Mouse (Mus musculus) hindbrain, embryonic 13.5 days (tissue): ENCODE results near the gene L2hgdh. TPM values are rescaled to one million over a fixed set of nuclear protein-coding genes. Genes with fewer than 3 reads are reported as not detected.

Source experiments
- ATAC-seq: fragments of 200-750 bp; cut with Nextera tagmentation; 2 replicates; pipeline ENCODE4 v1.8.0; 2017; ENCODE audit warnings: moderate TSS enrichment; ENCODE audit not compliant: low FRiP score
- H3K27ac ChIP-seq: fragments of 300-500 bp; sonication (generic); 2 replicates; pipeline ENCODE4 v1.5.1; 2015; ENCODE audit warnings: inconsistent platforms, mild to moderate bottlenecking, moderate library complexity
- H3K27me3 ChIP-seq: fragments of 300-500 bp; sonication (generic); 2 replicates; pipeline ENCODE4 v1.6.1; 2015; ENCODE audit warnings: mild to moderate bottlenecking, inconsistent platforms
- H3K36me3 ChIP-seq: fragments of 300-500 bp; sonication (generic); 2 replicates; pipeline ENCODE4 v1.6.1; 2015; ENCODE audit warnings: mild to moderate bottlenecking, inconsistent platforms
- H3K4me1 ChIP-seq: fragments of 300-500 bp; sonication (generic); replicated peaks from 2 replicates; pipeline ENCODE4 v1.6.1; 2015; ENCODE audit warnings: inconsistent platforms
- H3K4me2 ChIP-seq: fragments of 300-500 bp; sonication (generic); 2 replicates; pipeline ENCODE4 v1.6.1; 2015; ENCODE audit warnings: inconsistent platforms, mild to moderate bottlenecking, moderate library complexity
- H3K4me3 ChIP-seq: fragments of 300-500 bp; sonication (generic); 2 replicates; pipeline ENCODE4 v1.5.1; 2015; ENCODE audit warnings: mild to moderate bottlenecking, inconsistent platforms
- H3K9ac ChIP-seq: fragments of 300-500 bp; sonication (generic); 2 replicates; pipeline ENCODE4 v1.6.1; 2015; ENCODE audit warnings: mild to moderate bottlenecking, inconsistent platforms
- H3K9me3 ChIP-seq: fragments of 300-500 bp; sonication (generic); 2 replicates; pipeline ENCODE4 v1.6.1; 2016; ENCODE audit warnings: inconsistent platforms
- WGBS: fragments of 180-500 bp; shearing (Covaris S2); methylation state at CpG from one replicate; pipeline ENCODE4 v1.1.7; 2015; 5-methylcytosine and 5-hydroxymethylcytosine counted together
- polyA plus RNA-seq: library from polyadenylated mRNA; unstranded; fragments of >200 nt; fragmentation: Nextera tagmentation; extraction: Ambion mirVana; gene quantifications from 2 replicates; pipeline ENCODE4 v1.2.1, GENCODE M21; 2015

The L2hgdh gene
- polyA plus RNA-seq, 1 experiment from 2014 or later: 11.5 TPM

GRCm38 (mm10) chr12:69757418-69758141 is 32.9 kb upstream of the L2hgdh start:
- H3K36me3 ChIP-seq: no peaks in the 10 kb centered on the region
- peaks cover 19% of the 10 kb centered on the region for H3K4me1 ChIP-seq
- peak; percentile 86 for ATAC-seq
- peak overlapping the region; percentile 51; the same call in 1 of the 2 replicates for H3K9ac ChIP-seq
- H3K9me3 ChIP-seq: no peaks in the 10 kb centered on the region
- peak overlapping the region; percentile 54 for H3K4me2 ChIP-seq
- peak overlapping the region; percentile 7; the same call in 1 of the 2 replicates for H3K4me3 ChIP-seq
- H3K27me3 ChIP-seq: no peaks in the 10 kb centered on the region
- peak overlapping the region; percentile 27; the same call in 1 of the 2 replicates for H3K27ac ChIP-seq
- 14% methylated on average over 22 of the region's 22 CpGs for WGBS

GRCm38 (mm10) chr12:69756015-69756414 is 31.3 kb upstream of the L2hgdh start:
- Histone ChIP-seq H3K9me3 (no peaks in the 10 kb centered on the region), H3K4me1 (peaks cover 19% of the 10 kb centered on the region), H3K27ac (no peak overlapping the region), H3K9ac (no peak overlapping the region), H3K27me3 (no peaks in the 10 kb centered on the region), H3K4me3 (no peak overlapping the region), H3K36me3 (no peaks in the 10 kb centered on the region), H3K4me2 (no peak overlapping the region)
- WGBS: 80% methylated on average over 5 of the region's 5 CpGs
- ATAC-seq: no peak

GRCm38 (mm10) chr12:69753936-69754335 is 29.3 kb upstream of the L2hgdh start:
- 87% methylated on average over 5 of the region's 5 CpGs for WGBS

GRCm38 (mm10) chr12:69751864-69752341 is 27.2 kb upstream of the L2hgdh start:
- H3K4me3 ChIP-seq: no peak overlapping the region
- ATAC-seq: no peak
- H3K27me3 ChIP-seq: no peaks in the 10 kb centered on the region
- H3K27ac ChIP-seq: no peak overlapping the region
- no peaks in the 10 kb centered on the region for H3K9me3 ChIP-seq
- peak overlapping the region; percentile 19; the same call in 1 of the 2 replicates for H3K9ac ChIP-seq
- no peaks in the 10 kb centered on the region for H3K36me3 ChIP-seq
- no peaks in the 10 kb centered on the region for H3K4me1 ChIP-seq
- 43% methylated on average over 10 of the region's 10 CpGs for WGBS
- H3K4me2 ChIP-seq: no peak overlapping the region

More at GRCm38 (mm10) chr12:69753936-69754335, 29.3 kb upstream of the L2hgdh start:
- no peaks in the 10 kb centered on the region for H3K9me3 ChIP-seq
- H3K27me3 ChIP-seq: no peaks in the 10 kb centered on the region
- no peak overlapping the region for H3K4me2 ChIP-seq
- H3K4me3 ChIP-seq: no peak overlapping the region
- ATAC-seq: no peak
- no peak overlapping the region for H3K27ac ChIP-seq
- no peaks in the 10 kb centered on the region for H3K36me3 ChIP-seq
- H3K9ac ChIP-seq: no peak overlapping the region
- peaks cover 15% of the 10 kb centered on the region for H3K4me1 ChIP-seq

GRCm38 (mm10) chr12:69744138-69744537 is 19.5 kb upstream of the L2hgdh start:
- no peaks in the 10 kb centered on the region for H3K9me3 ChIP-seq
- no peak for ATAC-seq
- H3K4me2 ChIP-seq: no peak overlapping the region
- H3K27me3 ChIP-seq: no peaks in the 10 kb centered on the region
- H3K36me3 ChIP-seq: no peaks in the 10 kb centered on the region
- H3K4me3 ChIP-seq: no peak overlapping the region
- 91% methylated on average over 5 of the region's 5 CpGs for WGBS
- no peak overlapping the region for H3K9ac ChIP-seq
- H3K4me1 ChIP-seq: peaks cover 3% of the 10 kb centered on the region; the same call in 1 of the 2 replicates
- H3K27ac ChIP-seq: no peak overlapping the region

GRCm38 (mm10) chr12:69741965-69742364 is 17.3 kb upstream of the L2hgdh start:
- WGBS: 84% methylated on average over 5 of the region's 5 CpGs
- no peaks in the 10 kb centered on the region for H3K36me3 ChIP-seq
- no peak overlapping the region for H3K4me2 ChIP-seq
- peaks cover 3% of the 10 kb centered on the region; the same call in 1 of the 2 replicates for H3K4me1 ChIP-seq
- no peak overlapping the region for H3K4me3 ChIP-seq
- H3K27ac ChIP-seq: no peak overlapping the region
- no peaks in the 10 kb centered on the region for H3K27me3 ChIP-seq
- ATAC-seq: no peak
- H3K9me3 ChIP-seq: no peaks in the 10 kb centered on the region
- no peak overlapping the region for H3K9ac ChIP-seq

- Histone ChIP-seq H3K4me2 (no peak overlapping the region), H3K9ac (no peak overlapping the region), H3K9me3 (no peaks in the 10 kb centered on the region), H3K4me1 (no peaks in the 10 kb centered on the region), H3K4me3 (no peak overlapping the region), H3K36me3 (no peaks in the 10 kb centered on the region), H3K27ac (no peak overlapping the region), H3K27me3 (no peaks in the 10 kb centered on the region)
- no peak for ATAC-seq
- WGBS: 91% methylated on average over 3 of the region's 3 CpGs
These were observed 9.2 kb upstream of the L2hgdh start for GRCm38 (mm10) chr12:69733923-69734322.

GRCm38 (mm10) chr12:69733518-69733917 is 8.8 kb upstream of the L2hgdh start:
- H3K4me1 ChIP-seq: no peaks in the 10 kb centered on the region
- H3K4me2 ChIP-seq: no peak overlapping the region
- no peaks in the 10 kb centered on the region for H3K9me3 ChIP-seq
- H3K4me3 ChIP-seq: no peak overlapping the region
- H3K36me3 ChIP-seq: no peaks in the 10 kb centered on the region
- no peak overlapping the region for H3K9ac ChIP-seq
- 22% methylated on average over 2 of the region's 2 CpGs for WGBS
- no peak for ATAC-seq
- H3K27me3 ChIP-seq: no peaks in the 10 kb centered on the region
- H3K27ac ChIP-seq: no peak overlapping the region

- no peaks in the 10 kb centered on the region for H3K9me3 ChIP-seq
- H3K4me3 ChIP-seq: no peak overlapping the region
- no peaks in the 10 kb centered on the region for H3K4me1 ChIP-seq
- WGBS: 44% methylated on average over 5 of the region's 5 CpGs
- H3K9ac ChIP-seq: no peak overlapping the region
- H3K27me3 ChIP-seq: no peaks in the 10 kb centered on the region
- H3K27ac ChIP-seq: no peak overlapping the region
- H3K4me2 ChIP-seq: no peak overlapping the region
- H3K36me3 ChIP-seq: no peaks in the 10 kb centered on the region
- no peak for ATAC-seq
These were observed 7.5 kb upstream of the L2hgdh start for GRCm38 (mm10) chr12:69732221-69732620.

- Histone ChIP-seq H3K4me3 (no peak overlapping the region), H3K9me3 (no peaks in the 10 kb centered on the region), H3K27ac (no peak overlapping the region), H3K36me3 (no peaks in the 10 kb centered on the region), H3K9ac (no peak overlapping the region; the same call in 1 of the 2 replicates), H3K4me1 (peaks cover 4% of the 10 kb centered on the region), H3K27me3 (no peaks in the 10 kb centered on the region), H3K4me2 (no peak overlapping the region)
- 79% methylated on average over 1 of the region's 1 CpGs for WGBS
- no peak for ATAC-seq
These were observed 5.6 kb upstream of the L2hgdh start for GRCm38 (mm10) chr12:69730306-69730705.

GRCm38 (mm10) chr12:69729246-69729645 is 4.6 kb upstream of the L2hgdh start:
- Histone ChIP-seq H3K4me3 (no peak overlapping the region), H3K27me3 (no peaks in the 10 kb centered on the region), H3K4me1 (peaks cover 8% of the 10 kb centered on the region), H3K27ac (no peak overlapping the region), H3K4me2 (no peak overlapping the region), H3K9me3 (no peaks in the 10 kb centered on the region), H3K36me3 (no peaks in the 10 kb centered on the region), H3K9ac (no peak overlapping the region)
- ATAC-seq: no peak
- WGBS: 100% methylated on average over 1 of the region's 1 CpGs

- H3K4me2 ChIP-seq: peak overlapping the region; percentile 84
- H3K27ac ChIP-seq: peak overlapping the region; percentile 89
- no peak; the same call in none of the 2 replicates for ATAC-seq
- 3% methylated on average over 24 of the region's 24 CpGs for WGBS
- H3K4me3 ChIP-seq: peak overlapping the region; percentile 74
- H3K36me3 ChIP-seq: peaks cover 17% of the 10 kb centered on the region
- H3K27me3 ChIP-seq: no peaks in the 10 kb centered on the region
- H3K9ac ChIP-seq: peak overlapping the region; percentile 78
- H3K4me1 ChIP-seq: peaks cover 18% of the 10 kb centered on the region
- H3K9me3 ChIP-seq: peaks cover 11% of the 10 kb centered on the region; the same call in 1 of the 2 replicates
These were observed 509 bp downstream of the L2hgdh start for GRCm38 (mm10) chr12:69724018-69724710.
